Mouse (Mus musculus): Measurements from ENCODE around the gene A730061H03Rik. TPM values are rescaled to one million over a fixed set of nuclear protein-coding genes. Genes with fewer than 3 reads are reported as not detected.
A peak's percentile ranks its signal among the peaks of the same experiment; 100 is the strongest.

Gene A730061H03Rik
- polyA plus RNA-seq, 1 experiment from 2014 or later, result 0.80 TPM

- DNase-seq (ENCODE audit: low spot score) (no peak), ATAC-seq (ENCODE audit: insufficient read depth, low FRiP score, low TSS enrichment) (no peak)
- no peaks in the 10 kb centered on the region for H3K9me3 ChIP-seq (ENCODE audit: control insufficient read depth, low read length)
- H3K4me2 ChIP-seq (ENCODE audit: low read depth), result no peak overlapping the region
- no peak overlapping the region for H3K27ac ChIP-seq (ENCODE audit: low read depth, low read length)
- WGBS, result 79% methylated on average over 13 of the region's 13 CpGs
- H3K4me3 ChIP-seq (ENCODE audit: low read depth, low read length), result no peak overlapping the region
- no peaks in the 10 kb centered on the region for H3K27me3 ChIP-seq (ENCODE audit: control insufficient read depth, insufficient read depth, low read length)
- H3K9ac ChIP-seq (ENCODE audit: low read length), result no peak overlapping the region
- peaks cover 7% of the 10 kb centered on the region for H3K4me1 ChIP-seq (ENCODE audit: control insufficient read depth, insufficient read depth, low read length)
- H3K36me3 ChIP-seq (ENCODE audit: control insufficient read depth, insufficient read depth, low read length), result peaks cover 18% of the 10 kb centered on the region
These were observed 36.0 kb upstream of the A730061H03Rik start for GRCm38 (mm10) chr14:55596036-55596690.

DNA sequence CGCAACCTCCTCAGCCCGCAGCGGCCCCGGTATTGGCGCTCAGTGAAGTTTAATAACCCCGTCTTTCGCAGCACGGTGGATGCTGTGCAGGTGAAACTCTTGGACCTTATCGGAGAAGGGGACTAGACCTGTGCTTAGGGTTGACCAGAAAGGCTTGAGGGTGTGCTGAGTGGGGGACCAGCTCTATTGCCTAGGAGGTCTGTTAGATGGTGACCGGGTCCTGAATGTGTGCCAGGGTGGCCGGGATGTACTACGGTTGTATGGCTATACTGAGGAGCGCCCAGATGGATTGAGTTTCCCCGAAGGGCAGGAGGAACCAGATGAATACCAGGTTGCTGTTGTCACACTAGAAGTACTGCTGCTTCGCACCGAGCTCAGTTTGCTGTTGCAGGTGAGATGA lies 32.0 kb upstream of the A730061H03Rik start:
- peaks cover 7% of the 10 kb centered on the region for H3K4me1 ChIP-seq (ENCODE audit: control insufficient read depth, insufficient read depth, low read length)
- H3K9me3 ChIP-seq (ENCODE audit: control insufficient read depth, low read length), result no peaks in the 10 kb centered on the region
- DNase-seq (ENCODE audit: low spot score) (no peak), ATAC-seq (ENCODE audit: insufficient read depth, low FRiP score, low TSS enrichment) (no peak)
- H3K9ac ChIP-seq (ENCODE audit: low read length), result peak overlapping the region; percentile 83
- 10% methylated on average over 16 of the region's 16 CpGs for WGBS
- H3K4me3 ChIP-seq (ENCODE audit: low read depth, low read length), result peak overlapping the region; percentile 85
- H3K4me2 ChIP-seq (ENCODE audit: low read depth), result peak overlapping the region; percentile 98
- peaks cover 10% of the 10 kb centered on the region for H3K36me3 ChIP-seq (ENCODE audit: control insufficient read depth, insufficient read depth, low read length)
- no peaks in the 10 kb centered on the region for H3K27me3 ChIP-seq (ENCODE audit: control insufficient read depth, insufficient read depth, low read length)
- no peak overlapping the region; the same call in 1 of the 2 replicates for H3K27ac ChIP-seq (ENCODE audit: low read depth, low read length)

DNA sequence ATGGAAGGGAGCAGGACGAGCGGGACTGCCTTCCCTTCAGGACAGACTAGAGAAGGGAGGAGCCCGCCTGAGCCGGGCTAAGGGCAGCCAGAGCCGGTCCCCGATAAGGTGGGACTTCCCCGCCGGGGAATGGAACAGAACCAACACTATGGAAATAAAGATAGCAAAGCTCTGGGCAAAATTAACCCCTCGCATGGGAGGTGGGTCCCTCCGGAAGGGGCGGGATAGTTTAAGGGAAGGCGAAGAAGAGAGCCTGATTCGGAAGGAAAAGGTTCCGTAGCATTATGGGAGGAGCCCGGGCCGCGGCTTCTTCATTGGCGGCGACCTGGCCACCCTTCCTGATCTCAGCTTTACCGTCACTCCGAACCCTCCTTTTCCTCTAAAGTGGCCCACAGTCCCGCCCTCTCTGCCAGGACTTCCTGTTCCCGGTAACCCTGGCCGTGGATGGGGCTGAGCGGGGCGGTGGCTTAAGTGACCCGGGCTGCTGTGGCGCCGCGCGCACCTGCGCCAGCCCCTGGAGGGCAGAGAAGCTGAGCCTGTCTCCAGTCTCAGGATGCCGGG lies 31.2 kb upstream of the A730061H03Rik start, which contains the start of gene Rnf31:
Gene Rnf31, plus strand, starts transcription at position 378 of the 561 bp plus-strand sequence.
- no peaks in the 10 kb centered on the region for H3K27me3 ChIP-seq (ENCODE audit: control insufficient read depth, insufficient read depth, low read length)
- peak within 1 kb of the TSS; percentile 86 for H3K27ac ChIP-seq (ENCODE audit: low read depth, low read length)
- H3K9ac ChIP-seq (ENCODE audit: low read length), result peak within 1 kb of the TSS; percentile 83
- H3K9me3 ChIP-seq (ENCODE audit: control insufficient read depth, low read length), result no peaks in the 10 kb centered on the region
- under 1% methylated on average over 33 of the region's 33 CpGs for WGBS
- peak; percentile 89 for DNase-seq (ENCODE audit: low spot score)
- H3K36me3 ChIP-seq (ENCODE audit: control insufficient read depth, insufficient read depth, low read length), result peaks cover 8% of the 10 kb centered on the region
- H3K4me2 ChIP-seq (ENCODE audit: low read depth), result peak within 1 kb of the TSS; percentile 98
- H3K4me3 ChIP-seq (ENCODE audit: low read depth, low read length), result peak within 1 kb of the TSS; percentile 85
- H3K4me1 ChIP-seq (ENCODE audit: control insufficient read depth, insufficient read depth, low read length), result peaks cover 7% of the 10 kb centered on the region
- peak; percentile 86 for ATAC-seq (ENCODE audit: insufficient read depth, low FRiP score, low TSS enrichment)

DNA sequence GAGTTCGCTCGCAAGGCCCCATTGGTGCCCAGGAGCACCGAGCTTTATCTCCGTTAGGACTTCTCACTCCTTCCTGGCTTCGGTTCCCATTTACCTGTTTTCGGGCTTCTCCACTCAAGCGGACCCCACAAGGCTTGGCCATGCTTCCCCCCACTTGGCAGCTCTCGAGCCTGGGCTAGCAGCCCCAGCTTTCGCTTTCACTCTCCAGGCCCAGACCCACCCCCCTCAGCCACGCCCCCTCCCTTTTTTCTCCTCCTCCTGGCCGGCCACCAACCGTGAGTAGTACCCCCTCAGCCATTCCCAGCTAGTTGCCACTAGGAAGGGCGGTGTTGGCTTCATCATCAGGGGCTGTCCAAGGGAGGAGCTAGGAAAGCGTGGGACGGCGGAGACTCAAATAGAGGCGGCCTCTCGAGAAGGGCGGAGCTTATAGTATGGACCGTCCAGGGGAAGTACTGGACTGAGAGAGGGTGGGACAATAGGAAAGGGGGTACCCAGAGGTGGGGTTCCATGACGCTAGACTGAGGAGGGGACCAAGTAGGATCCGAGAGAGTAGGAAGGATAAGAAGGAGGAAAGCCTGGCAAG lies 30.6 kb upstream of the A730061H03Rik start, which contains the start of gene Psme2:
Gene Psme2, minus strand, starts transcription at position 366 of the 583 bp plus-strand sequence.
- Histone ChIP-seq H3K9me3 (ENCODE audit: control insufficient read depth, low read length) (no peaks in the 10 kb centered on the region), H3K27me3 (ENCODE audit: control insufficient read depth, insufficient read depth, low read length) (no peaks in the 10 kb centered on the region), H3K4me1 (ENCODE audit: control insufficient read depth, insufficient read depth, low read length) (peaks cover 7% of the 10 kb centered on the region), H3K36me3 (ENCODE audit: control insufficient read depth, insufficient read depth, low read length) (peaks cover 7% of the 10 kb centered on the region), H3K9ac (ENCODE audit: low read length) (peak within 1 kb of the TSS; percentile 83), H3K4me2 (ENCODE audit: low read depth) (peak within 1 kb of the TSS; percentile 98), H3K27ac (ENCODE audit: low read depth, low read length) (peak within 1 kb of the TSS; percentile 86), H3K4me3 (ENCODE audit: low read depth, low read length) (peak within 1 kb of the TSS; percentile 85)
- DNase-seq (ENCODE audit: low spot score) (peak; percentile 92), ATAC-seq (ENCODE audit: insufficient read depth, low FRiP score, low TSS enrichment) (peak; percentile 96)
- under 1% methylated on average over 22 of the region's 22 CpGs for WGBS

GRCm38 (mm10) chr14:55589771-55590448 lies 29.7 kb upstream of the A730061H03Rik start:
- no peak for ATAC-seq (ENCODE audit: insufficient read depth, low FRiP score, low TSS enrichment)
- H3K9me3 ChIP-seq (ENCODE audit: control insufficient read depth, low read length), result no peaks in the 10 kb centered on the region
- peak overlapping the region; percentile 83 for H3K9ac ChIP-seq (ENCODE audit: low read length)
- H3K27ac ChIP-seq (ENCODE audit: low read depth, low read length), result no peak overlapping the region
- no peak for DNase-seq (ENCODE audit: low spot score)
- 88% methylated on average over 11 of the region's 11 CpGs for WGBS
- no peaks in the 10 kb centered on the region for H3K27me3 ChIP-seq (ENCODE audit: control insufficient read depth, insufficient read depth, low read length)
- H3K4me1 ChIP-seq (ENCODE audit: control insufficient read depth, insufficient read depth, low read length), result peaks cover 8% of the 10 kb centered on the region
- peak overlapping the region; percentile 85 for H3K4me3 ChIP-seq (ENCODE audit: low read depth, low read length)
- H3K4me2 ChIP-seq (ENCODE audit: low read depth), result peak overlapping the region; percentile 98
- H3K36me3 ChIP-seq (ENCODE audit: control insufficient read depth, insufficient read depth, low read length), result 0 out of 2 replicates have a peak, but pooled peaks cover 2% of the 10 kb centered on the region

DNA sequence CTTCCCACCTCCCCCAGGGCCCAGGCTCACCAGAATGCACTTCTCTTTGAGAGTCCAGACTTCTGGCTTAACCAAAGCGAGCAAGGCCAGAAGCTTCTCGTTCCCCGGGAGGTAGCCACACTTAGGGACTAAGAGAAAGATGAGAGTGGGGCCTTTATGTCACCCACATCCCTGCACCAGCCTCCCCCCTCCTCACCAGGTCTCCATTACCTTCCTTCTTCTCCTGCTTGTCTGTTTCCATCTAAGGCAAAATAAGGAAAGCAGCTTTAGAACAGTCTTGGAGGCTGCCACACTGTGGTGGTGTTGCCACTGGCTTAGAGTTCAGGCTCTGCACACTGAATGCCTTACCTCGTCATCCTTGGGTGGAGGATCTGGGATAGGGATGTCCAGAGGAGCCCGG lies 29.1 kb upstream of the A730061H03Rik start:
- Histone ChIP-seq H3K27me3 (ENCODE audit: control insufficient read depth, insufficient read depth, low read length) (no peaks in the 10 kb centered on the region), H3K9me3 (ENCODE audit: control insufficient read depth, low read length) (no peaks in the 10 kb centered on the region), H3K4me1 (ENCODE audit: control insufficient read depth, insufficient read depth, low read length) (peaks cover 15% of the 10 kb centered on the region), H3K9ac (ENCODE audit: low read length) (no peak overlapping the region), H3K4me2 (ENCODE audit: low read depth) (no peak overlapping the region), H3K36me3 (ENCODE audit: control insufficient read depth, insufficient read depth, low read length) (no peaks in the 10 kb centered on the region), H3K27ac (ENCODE audit: low read depth, low read length) (no peak overlapping the region), H3K4me3 (ENCODE audit: low read depth, low read length) (no peak overlapping the region)
- 92% methylated on average over 5 of the region's 5 CpGs for WGBS
- ATAC-seq (ENCODE audit: insufficient read depth, low FRiP score, low TSS enrichment) (no peak), DNase-seq (ENCODE audit: low spot score) (no peak)

- Histone ChIP-seq H3K27ac (ENCODE audit: low read depth, low read length) (no peak overlapping the region), H3K4me2 (ENCODE audit: low read depth) (no peak overlapping the region), H3K4me1 (ENCODE audit: control insufficient read depth, insufficient read depth, low read length) (peaks cover 8% of the 10 kb centered on the region; the same call in 1 of the 2 replicates), H3K9me3 (ENCODE audit: control insufficient read depth, low read length) (no peaks in the 10 kb centered on the region), H3K36me3 (ENCODE audit: control insufficient read depth, insufficient read depth, low read length) (no peaks in the 10 kb centered on the region), H3K4me3 (ENCODE audit: low read depth, low read length) (no peak overlapping the region), H3K27me3 (ENCODE audit: control insufficient read depth, insufficient read depth, low read length) (no peaks in the 10 kb centered on the region), H3K9ac (ENCODE audit: low read length) (no peak overlapping the region)
- 81% methylated on average over 2 of the region's 2 CpGs for WGBS
- ATAC-seq (ENCODE audit: insufficient read depth, low FRiP score, low TSS enrichment), result no peak
- no peak for DNase-seq (ENCODE audit: low spot score)
These were observed 25.9 kb upstream of the A730061H03Rik start for GRCm38 (mm10) chr14:55586149-55586548.

DNA sequence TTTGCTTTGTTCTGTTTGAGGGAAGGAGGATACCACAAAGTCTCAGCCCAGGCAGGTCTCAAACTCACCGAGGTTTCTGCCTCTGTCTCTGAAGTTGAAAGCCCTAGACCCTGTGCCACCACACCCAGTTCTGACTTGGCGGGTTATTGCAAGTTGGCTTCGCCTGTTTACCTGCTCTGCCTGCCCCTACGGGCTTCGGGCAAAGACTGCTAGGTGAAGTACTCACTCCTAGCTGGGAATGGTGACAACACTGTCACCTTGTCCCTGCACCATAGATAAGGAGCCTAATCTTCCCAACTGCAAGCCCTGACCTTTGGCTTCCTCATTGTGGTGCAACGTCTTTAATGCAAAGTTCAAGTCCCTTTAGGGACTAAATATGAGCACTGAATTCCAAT lies 25.4 kb upstream of the A730061H03Rik start:
- H3K9me3 ChIP-seq (ENCODE audit: control insufficient read depth, low read length), result no peaks in the 10 kb centered on the region
- DNase-seq (ENCODE audit: low spot score) (no peak), ATAC-seq (ENCODE audit: insufficient read depth, low FRiP score, low TSS enrichment) (no peak)
- H3K9ac ChIP-seq (ENCODE audit: low read length), result no peak overlapping the region
- no peaks in the 10 kb centered on the region for H3K27me3 ChIP-seq (ENCODE audit: control insufficient read depth, insufficient read depth, low read length)
- peaks cover 8% of the 10 kb centered on the region; the same call in 1 of the 2 replicates for H3K4me1 ChIP-seq (ENCODE audit: control insufficient read depth, insufficient read depth, low read length)
- no peaks in the 10 kb centered on the region for H3K36me3 ChIP-seq (ENCODE audit: control insufficient read depth, insufficient read depth, low read length)
- no peak overlapping the region for H3K4me2 ChIP-seq (ENCODE audit: low read depth)
- 65% methylated on average over 6 of the region's 6 CpGs for WGBS
- no peak overlapping the region for H3K4me3 ChIP-seq (ENCODE audit: low read depth, low read length)
- no peak overlapping the region for H3K27ac ChIP-seq (ENCODE audit: low read depth, low read length)
